Mouse (Mus musculus) CH12.LX (cell line): ENCODE results near the gene Camk2b.

Experiments used
- BHLHE40 ChIP-seq: IDR thresholded peaks from 2 replicates; pipeline ENCODE4 v1.6.1; 2011; ENCODE audit warnings: mild to moderate bottlenecking, low read depth, low read length, improper control_type of control experiment
- CHD2 ChIP-seq: IDR thresholded peaks from 2 replicates; pipeline ENCODE4 v1.6.1; 2011; ENCODE audit warnings: low read length, improper control_type of control experiment
- CTCF ChIP-seq, 2 experiments: IDR thresholded peaks in 1 of 2; conservative IDR thresholded peaks in 1 of 2; 2 replicates each; pipeline ENCODE4 v1.5.1; 2011 to 2012; ENCODE audit warnings: low read depth in 2 of 2, low read length in 2 of 2, improper control_type of control experiment in 1 of 2, inconsistent platforms in 1 of 2, mild to moderate bottlenecking in 1 of 2, moderate library complexity in 1 of 2
- JUND ChIP-seq: conservative IDR thresholded peaks from 2 replicates; pipeline ENCODE4 v1.6.1; 2011; ENCODE audit warnings: low read depth, low read length, improper control_type of control experiment
- PAX5 ChIP-seq: IDR thresholded peaks from 2 replicates; pipeline ENCODE4 v1.6.1; 2012; ENCODE audit warnings: low read length, inconsistent platforms, mixed read lengths
- POLR2A ChIP-seq: IDR thresholded peaks from 2 replicates; pipeline ENCODE4 v1.6.1; 2011; ENCODE audit warnings: low read depth, mild to moderate bottlenecking, improper control_type of control experiment, low read length
- POLR2AphosphoS2 ChIP-seq: IDR thresholded peaks from 2 replicates; pipeline ENCODE4 v1.6.1; 2011; ENCODE audit warnings: low read depth, low read length, improper control_type of control experiment
- SIN3A ChIP-seq: IDR thresholded peaks from 2 replicates; pipeline ENCODE4 v1.6.1; 2012; ENCODE audit warnings: low read length, improper control_type of control experiment, inconsistent platforms
- USF1 ChIP-seq: IDR thresholded peaks from 2 replicates; pipeline ENCODE4 v1.6.1; 2014; ENCODE audit warnings: low read depth, mild to moderate bottlenecking, inconsistent platforms, low read length, improper control_type of control experiment
- ZC3H11A ChIP-seq: IDR thresholded peaks from 2 replicates; pipeline ENCODE4 v1.6.1; 2012; ENCODE audit warnings: low read depth, mild to moderate bottlenecking, inconsistent platforms, low read length, improper control_type of control experiment
- ZNF384 ChIP-seq: IDR thresholded peaks from 2 replicates; pipeline ENCODE4 v1.6.1; 2012; ENCODE audit warnings: low read depth, low read length, improper control_type of control experiment, inconsistent platforms

DNA sequence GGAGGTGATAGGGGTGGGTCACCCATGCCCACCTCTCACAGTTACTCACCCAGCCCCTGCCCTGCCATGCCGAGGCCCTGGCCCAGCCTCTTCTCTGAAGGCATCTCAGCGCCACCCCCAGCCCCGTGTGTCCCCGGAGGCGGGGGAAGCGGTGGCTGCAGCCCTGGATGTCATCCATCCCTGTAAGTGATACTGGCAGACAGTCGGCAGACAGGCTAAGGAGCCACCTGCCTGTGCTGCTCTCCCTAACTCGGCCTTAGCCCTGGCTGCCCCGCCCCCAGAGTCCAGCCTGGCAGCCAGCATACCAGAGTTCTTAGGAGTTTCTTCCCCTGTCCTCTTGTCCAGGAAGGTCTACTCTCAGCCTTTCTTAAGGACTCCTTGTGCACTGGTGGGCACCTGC is 90.1 kb downstream of the Camk2b start:
- no peak for TF ChIP-seq CTCF (conservative IDR thresholded peaks at IDR 0.05 in 1 of 2, IDR thresholded peaks at IDR 0.05 in 1 of 2; ENCODE audit: low read depth in 2 of 2, low read length in 2 of 2)
- TF ChIP-seq USF1, result no peak
- no peak for TF ChIP-seq POLR2A
- no peak for TF ChIP-seq ZC3H11A
- TF ChIP-seq POLR2AphosphoS2, result no peak
- no peak for TF ChIP-seq SIN3A
- no peak for TF ChIP-seq ZNF384
- TF ChIP-seq BHLHE40, result no peak
- TF ChIP-seq CHD2, result no peak
- TF ChIP-seq PAX5, result no peak
- no peak for TF ChIP-seq JUND
